Mouse (Mus musculus) layer of hippocampus, adult 18-20 months (tissue): ENCODE results near the gene Fli1. TPM values are rescaled to one million over a fixed set of nuclear protein-coding genes. Genes with fewer than 3 reads are reported as not detected.

Experiments used
- DNase-seq, 2 experiments: peaks; one replicate each; pipeline ENCODE4 v3.0.0; 2022; ENCODE audit warnings: low spot score in 2 of 2
- long read RNA-seq: library from polyadenylated mRNA; stranded (forward); transcript quantifications from one replicate; pipeline ENCODE4 v2.0.0, GENCODE M21; 2021
- total RNA-seq, 2 experiments: library from RNA; stranded (reverse); gene quantifications; 2 replicates each; pipeline ENCODE4 v1.2.3; 2021

Gene Fli1
- 1 to 10 TPM; 4.1 to 5.4 TPM for total RNA-seq
- long read RNA-seq, partial matches to known transcripts = 0 of 5 reads
- long read RNA-seq, other reads (novel, unspliced or antisense) = 2 of 5 reads

DNA sequence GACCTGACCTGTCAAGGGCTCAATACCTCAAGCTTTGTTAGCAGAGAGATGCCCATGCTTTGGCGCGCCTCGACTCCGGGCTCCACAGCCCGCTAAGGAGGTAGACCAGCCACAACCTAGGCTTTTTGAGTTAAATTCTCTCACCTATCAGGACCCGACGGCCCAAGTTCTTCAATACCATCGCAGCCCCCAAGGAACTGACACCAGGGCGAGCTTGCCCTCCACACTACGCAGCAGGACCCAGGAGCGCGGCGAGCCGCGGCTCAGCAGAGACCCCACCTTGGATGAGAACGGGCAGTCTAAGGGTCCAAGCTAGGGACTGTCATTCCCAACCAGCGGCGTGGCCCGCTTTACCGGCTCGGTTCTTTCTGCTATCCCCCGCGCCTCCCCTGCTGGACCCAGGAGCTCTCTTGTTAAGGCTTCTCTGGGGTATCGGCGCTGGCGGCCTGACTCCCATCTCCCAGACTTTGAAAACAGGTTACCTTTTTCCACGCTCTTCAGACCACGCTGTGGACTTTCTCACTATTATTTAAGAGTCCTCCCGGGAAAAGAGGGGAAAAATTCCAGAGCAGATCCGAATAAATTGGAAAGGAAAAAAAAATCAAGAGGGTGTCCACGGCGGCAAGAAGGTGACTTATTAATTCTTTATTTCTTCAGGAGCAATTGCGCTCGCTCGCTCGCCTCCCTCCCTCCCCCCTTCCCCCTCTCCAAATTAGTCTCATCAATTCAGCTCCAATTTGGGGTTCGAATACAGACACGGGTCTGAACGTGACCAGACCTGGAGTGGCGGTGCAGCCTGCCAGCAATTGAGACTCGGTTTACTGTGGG, at the start of gene Fli1:
Fli1 (minus strand) TSS at position 650 of the 828 bp plus-strand sequence.
- DNase-seq = no peak

DNA sequence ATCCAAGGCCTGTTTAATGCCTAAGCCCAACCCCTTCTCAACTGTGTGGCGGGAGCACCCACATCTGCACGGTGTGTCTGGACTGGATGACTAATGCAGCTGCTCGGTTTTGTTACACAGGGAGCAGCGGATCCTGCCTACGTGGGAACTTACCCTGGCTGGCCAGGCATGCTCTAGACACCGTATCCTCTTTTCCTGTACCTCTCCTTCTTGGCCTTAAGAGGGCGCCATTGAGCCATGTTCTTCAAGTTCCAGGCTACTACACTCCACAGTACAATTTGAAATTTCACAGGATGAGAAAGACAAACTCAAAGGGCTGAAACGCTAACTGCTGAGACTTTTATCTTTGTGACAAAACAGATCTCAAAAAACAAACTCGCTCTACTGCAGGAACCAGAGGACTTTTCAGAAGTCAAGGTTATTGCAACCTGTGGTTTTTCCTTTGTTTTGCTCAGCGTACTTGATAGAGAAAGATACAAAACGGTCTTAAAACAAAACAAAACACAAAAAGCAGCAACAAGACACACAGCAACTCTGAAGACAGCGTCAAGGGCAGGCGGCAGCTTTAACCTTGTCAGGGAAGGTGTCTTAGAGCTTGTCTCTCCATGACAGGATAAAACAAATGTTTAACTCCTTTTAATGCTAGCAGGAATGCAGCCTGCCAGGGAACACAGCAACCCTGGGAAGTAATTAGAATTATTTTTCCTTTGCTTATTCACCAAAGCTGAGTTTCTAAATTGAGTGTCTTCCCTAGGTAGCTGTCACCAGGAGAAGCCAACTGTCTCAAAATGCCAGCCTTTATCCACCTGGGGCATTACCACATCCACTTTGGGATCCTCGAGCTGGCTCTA, 49.3 kb upstream of the Fli1 start:
- DNase-seq = peak; percentile 24 to 78

DNA sequence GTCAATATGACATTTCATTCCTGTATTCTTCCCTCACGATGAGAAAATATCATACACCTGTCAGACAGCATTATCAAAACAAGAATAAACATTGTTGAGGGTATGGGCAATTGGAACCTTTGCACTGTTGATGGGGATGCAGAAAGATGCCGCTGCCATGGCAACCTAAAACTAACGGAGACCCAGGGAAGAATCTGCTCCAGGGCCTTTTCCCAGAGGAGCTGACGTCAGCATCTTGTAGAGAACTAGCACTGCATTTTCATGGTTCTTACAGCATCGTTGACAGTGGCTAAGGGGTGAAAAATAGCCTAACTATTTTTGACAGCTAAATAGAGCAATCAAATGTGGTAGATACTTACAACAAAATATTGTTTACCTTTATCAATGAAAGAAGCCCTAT, 47.9 kb upstream of the Fli1 start:
- no peak for DNase-seq

DNA sequence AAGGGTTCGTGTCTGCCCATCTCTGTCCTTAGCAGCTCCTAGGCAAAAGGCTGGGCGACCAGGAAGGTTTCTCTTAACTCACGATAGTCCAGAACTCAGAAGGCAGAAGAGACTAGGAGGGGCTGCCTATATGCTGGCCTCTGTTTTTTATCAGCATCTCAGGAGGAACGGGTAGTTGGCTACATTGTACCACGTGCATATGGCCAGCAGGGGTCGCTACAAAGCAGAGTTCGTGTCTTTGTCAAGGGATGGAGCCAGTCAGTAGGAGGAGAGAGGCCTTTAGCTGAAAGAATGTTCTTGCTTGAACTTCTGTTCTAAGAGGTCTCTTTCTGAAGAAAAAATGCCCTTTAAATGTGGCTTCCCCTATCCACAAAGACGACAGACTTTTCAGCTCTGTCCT, 47.2 kb upstream of the Fli1 start:
- DNase-seq = peak; percentile 55 to 87

DNA sequence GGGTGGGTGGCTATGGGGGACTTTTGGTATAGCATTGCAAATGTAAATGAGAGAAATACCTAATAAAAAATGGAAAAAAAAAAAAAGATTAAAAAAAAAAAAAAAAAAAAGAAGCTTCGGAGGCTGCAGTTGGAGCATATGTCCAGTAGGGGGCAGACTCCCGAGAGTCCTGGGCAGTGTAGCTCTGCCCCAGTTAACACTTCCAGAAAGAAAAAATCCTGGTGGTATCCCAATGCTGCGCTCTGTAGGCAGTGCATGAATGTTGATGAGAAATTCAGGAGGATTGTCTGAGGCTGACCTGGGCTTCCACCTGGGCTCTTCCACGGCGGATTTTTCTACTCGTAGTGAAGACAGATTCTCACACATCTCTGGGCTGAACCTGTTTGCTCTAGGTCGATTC, 42.7 kb upstream of the Fli1 start:
- DNase-seq = no peak

DNA sequence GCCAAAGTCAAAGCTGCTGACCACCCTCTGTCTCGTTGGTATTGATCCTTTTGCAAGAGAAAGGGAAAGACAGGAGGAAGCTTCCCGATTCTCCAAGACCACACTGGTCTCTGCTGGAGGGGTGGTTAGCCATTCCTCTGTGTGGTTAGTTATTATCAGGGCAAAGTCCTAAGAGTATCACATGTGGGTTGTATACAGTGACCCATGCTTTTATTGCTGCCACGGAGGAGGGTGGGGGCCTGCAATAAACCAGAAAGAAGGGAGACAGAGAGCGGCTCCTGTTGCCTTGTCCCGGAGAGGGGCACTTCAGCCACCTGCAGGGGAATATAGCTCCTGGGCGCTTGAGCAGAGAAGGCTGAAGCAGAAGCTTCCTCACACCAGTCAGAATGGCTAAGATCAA, 41.2 kb upstream of the Fli1 start:
- DNase-seq = no peak

- no peak for DNase-seq
Observed at GRCm38 (mm10) chr9:32581851-32582573, 39.4 kb upstream of the Fli1 start.

DNA sequence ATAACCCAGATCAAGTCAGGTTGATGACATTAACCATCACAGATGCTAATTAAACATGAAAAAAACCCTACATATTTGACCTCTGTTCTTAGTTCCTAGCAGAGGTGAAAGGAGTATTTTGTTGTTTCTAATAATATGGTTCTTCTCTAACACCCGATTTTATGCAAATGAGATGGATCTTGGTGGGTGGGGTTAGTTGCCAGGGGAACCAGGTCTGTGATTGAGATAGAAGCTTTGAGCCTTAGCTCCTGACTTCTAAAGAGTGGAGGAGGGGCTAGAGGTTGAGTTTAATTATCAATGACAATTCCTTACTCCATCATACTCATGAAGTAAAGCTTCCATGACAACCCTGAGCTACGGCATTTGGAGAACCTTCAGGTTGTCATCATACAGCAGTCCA, 35.8 kb upstream of the Fli1 start:
- no peak for DNase-seq

GRCm38 (mm10) chr9:32573638-32574037, 31.0 kb upstream of the Fli1 start:
- no peak for DNase-seq

- no peak for DNase-seq
Observed at GRCm38 (mm10) chr9:32571676-32572075, 29.0 kb upstream of the Fli1 start.

GRCm38 (mm10) chr9:32570547-32570946, 27.9 kb upstream of the Fli1 start:
- no peak for DNase-seq

DNA sequence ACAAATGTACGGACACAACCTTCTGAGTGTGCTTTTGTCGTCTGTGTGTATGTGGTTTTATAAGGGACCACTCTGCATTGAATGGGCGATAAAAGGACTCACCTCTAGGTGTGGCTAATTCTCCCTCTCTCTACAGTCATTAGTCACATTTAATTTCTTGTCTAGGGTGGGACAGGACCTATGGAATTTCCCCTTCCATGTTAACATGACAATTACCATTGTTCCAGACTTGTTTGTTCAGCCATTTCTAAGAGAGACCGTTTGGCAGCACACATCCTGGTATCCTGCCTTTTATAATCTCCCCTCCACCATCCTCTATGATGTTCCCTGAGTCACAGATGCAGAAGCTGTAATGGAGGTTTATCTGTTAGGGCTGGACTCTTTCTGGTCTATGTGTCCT, 26.6 kb upstream of the Fli1 start:
- DNase-seq = no peak

GRCm38 (mm10) chr9:32567603-32568002, 24.9 kb upstream of the Fli1 start:
- DNase-seq = no peak

- DNase-seq = no peak
Observed at GRCm38 (mm10) chr9:32565309-32565708, 22.6 kb upstream of the Fli1 start.

GRCm38 (mm10) chr9:32562837-32563236, 20.2 kb upstream of the Fli1 start:
- no peak for DNase-seq

GRCm38 (mm10) chr9:32562409-32562808, 19.7 kb upstream of the Fli1 start:
- DNase-seq = no peak

GRCm38 (mm10) chr9:32561190-32561890, 18.7 kb upstream of the Fli1 start:
- no peak for DNase-seq

DNA sequence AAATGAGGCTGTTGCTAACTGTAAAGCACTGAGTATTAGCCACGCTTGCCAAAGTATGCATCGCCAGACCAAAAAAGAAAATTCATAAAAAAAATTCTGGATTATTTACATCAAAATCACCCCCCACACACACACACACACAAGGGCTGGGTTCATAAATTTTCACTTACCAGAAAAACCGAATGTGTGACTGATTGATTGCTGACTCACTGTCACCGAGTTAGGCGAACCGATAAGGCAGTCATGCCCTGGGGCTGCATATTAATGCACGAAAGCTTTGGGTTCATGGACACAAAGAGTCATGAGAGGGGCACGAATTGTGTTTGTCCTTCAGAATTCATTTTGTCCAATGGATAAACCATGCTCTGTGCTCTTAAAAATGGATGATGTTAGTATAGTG, 17.2 kb upstream of the Fli1 start:
- no peak for DNase-seq

- DNase-seq = no peak
Observed at GRCm38 (mm10) chr9:32559454-32559853, 16.8 kb upstream of the Fli1 start.

- no peak for DNase-seq
Observed at GRCm38 (mm10) chr9:32556313-32556712, 13.7 kb upstream of the Fli1 start.

DNA sequence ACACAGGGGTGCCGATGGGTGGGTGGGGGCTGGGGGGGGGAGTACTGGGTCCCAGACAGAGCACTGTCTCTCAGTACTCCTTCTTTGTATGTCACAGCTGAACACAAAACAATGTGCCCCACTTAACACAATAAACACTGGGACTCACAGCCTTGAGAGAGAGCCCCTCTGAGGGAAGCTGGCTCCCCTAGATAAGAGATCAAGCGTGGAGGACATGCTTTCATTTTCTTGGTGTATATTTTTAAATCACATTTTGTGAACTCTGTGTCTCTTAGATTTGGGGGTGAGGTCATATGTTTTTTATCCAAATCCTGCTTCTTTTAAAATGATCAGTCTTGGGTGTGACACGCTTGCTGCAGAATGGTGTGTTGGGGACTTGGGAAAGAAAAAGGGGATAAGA, 12.6 kb upstream of the Fli1 start:
- DNase-seq = no peak
